Mouse (Mus musculus) forebrain, embryonic 15.5 days (tissue): ENCODE results near the gene Dnajc27. TPM values are rescaled to one million over a fixed set of nuclear protein-coding genes. Genes with fewer than 3 reads are reported as not detected.
A peak's percentile ranks its signal among the peaks of the same experiment; 100 is the strongest.

Experiments used
- ATAC-seq: fragments of 200-750 bp; cut with Nextera tagmentation; replicated peaks from 2 replicates; pipeline ENCODE4 v1.8.0; 2017; ENCODE audit warnings: mild to moderate bottlenecking, moderate TSS enrichment, moderate library complexity
- H3K27ac ChIP-seq: fragments of 300-500 bp; sonication (generic); replicated peaks from 2 replicates; pipeline ENCODE4 v1.5.1; 2015; ENCODE audit warnings: mild to moderate bottlenecking, inconsistent platforms
- H3K27me3 ChIP-seq: fragments of 300-500 bp; sonication (generic); 2 replicates; pipeline ENCODE4 v1.6.1; 2015; ENCODE audit warnings: inconsistent platforms
- H3K36me3 ChIP-seq: fragments of 300-500 bp; sonication (generic); 2 replicates; pipeline ENCODE4 v1.6.1; 2015; ENCODE audit warnings: mild to moderate bottlenecking, inconsistent platforms
- H3K4me1 ChIP-seq: fragments of 300-500 bp; sonication (generic); 2 replicates; pipeline ENCODE4 v1.6.1; 2015; ENCODE audit warnings: inconsistent platforms
- H3K4me2 ChIP-seq: fragments of 300-500 bp; sonication (generic); replicated peaks from 2 replicates; pipeline ENCODE4 v1.6.1; 2015; ENCODE audit warnings: mild to moderate bottlenecking, inconsistent platforms
- H3K4me3 ChIP-seq: fragments of 300-500 bp; sonication (generic); 2 replicates; pipeline ENCODE4 v1.5.1; 2015; ENCODE audit warnings: mild to moderate bottlenecking, inconsistent platforms
- H3K9ac ChIP-seq: fragments of 300-500 bp; sonication (generic); replicated peaks from 2 replicates; pipeline ENCODE4 v1.6.1; 2015; ENCODE audit warnings: mild to moderate bottlenecking, inconsistent platforms
- H3K9me3 ChIP-seq: fragments of 300-500 bp; sonication (generic); 2 replicates; pipeline ENCODE4 v1.6.1; 2016; ENCODE audit warnings: inconsistent platforms
- WGBS: fragments of 180-500 bp; shearing (Covaris S2); methylation state at CpG from one replicate; pipeline ENCODE4 v1.1.7; 2015; ENCODE audit warnings: mixed read lengths; 5-methylcytosine and 5-hydroxymethylcytosine counted together
- polyA plus RNA-seq: library from polyadenylated mRNA; unstranded; fragments of >200 nt; fragmentation: Nextera tagmentation; extraction: Ambion mirVana; gene quantifications from 2 replicates; pipeline ENCODE4 v1.2.1, GENCODE M21; 2015

Dnajc27 gene
- polyA plus RNA-seq, 1 experiment from 2014 or later: 13.1 TPM

- WGBS: 80% methylated on average over 9 of the region's 9 CpGs
- no peaks in the 10 kb centered on the region for H3K9me3 ChIP-seq
Observed at GRCm38 (mm10) chr12:4058321-4058720, 24.1 kb upstream of the Dnajc27 start.

DNA sequence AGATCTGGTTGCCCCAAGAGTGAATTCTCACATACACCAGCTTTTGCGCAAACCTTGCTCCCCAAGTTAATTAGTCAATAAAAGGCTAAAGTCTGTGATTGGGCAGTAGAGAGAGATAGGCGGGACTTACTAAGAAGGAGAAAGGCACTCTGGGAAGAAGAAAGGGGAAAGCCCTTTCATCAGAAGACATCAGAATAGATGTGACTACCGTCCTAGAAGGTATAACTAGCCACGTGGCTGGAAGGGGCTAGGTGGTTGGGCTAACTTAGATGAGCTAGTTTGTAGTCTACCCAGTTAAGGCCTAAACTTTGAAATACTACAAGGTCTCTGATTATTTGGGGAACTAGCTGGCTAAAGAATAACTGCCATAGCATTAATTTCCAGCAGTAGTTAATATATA lies 22.7 kb upstream of the Dnajc27 start:
- Histone ChIP-seq H3K9me3 (no peaks in the 10 kb centered on the region), H3K36me3 (no peaks in the 10 kb centered on the region), H3K9ac (no peak overlapping the region), H3K27me3 (no peaks in the 10 kb centered on the region), H3K27ac (no peak overlapping the region), H3K4me2 (no peak overlapping the region), H3K4me3 (no peak overlapping the region), H3K4me1 (no peaks in the 10 kb centered on the region)
- WGBS: 85% methylated on average over 4 of the region's 4 CpGs
- ATAC-seq: no peak

More at GRCm38 (mm10) chr12:4058321-4058720, 24.1 kb upstream of the Dnajc27 start:
- no peak overlapping the region for H3K27ac ChIP-seq
- H3K4me3 ChIP-seq: no peak overlapping the region
- no peak overlapping the region for H3K4me2 ChIP-seq
- H3K4me1 ChIP-seq: no peaks in the 10 kb centered on the region
- no peaks in the 10 kb centered on the region for H3K27me3 ChIP-seq
- no peak for ATAC-seq
- H3K9ac ChIP-seq: no peak overlapping the region
- no peaks in the 10 kb centered on the region for H3K36me3 ChIP-seq

- H3K4me3 ChIP-seq: no peak overlapping the region
- H3K4me2 ChIP-seq: no peak overlapping the region
- ATAC-seq: no peak
- no peaks in the 10 kb centered on the region for H3K27me3 ChIP-seq
- no peaks in the 10 kb centered on the region for H3K36me3 ChIP-seq
- H3K9me3 ChIP-seq: no peaks in the 10 kb centered on the region
- 93% methylated on average over 2 of the region's 2 CpGs for WGBS
- no peak overlapping the region for H3K27ac ChIP-seq
- H3K4me1 ChIP-seq: no peaks in the 10 kb centered on the region
- H3K9ac ChIP-seq: no peak overlapping the region
Observed at GRCm38 (mm10) chr12:4065498-4065897, 16.9 kb upstream of the Dnajc27 start.

DNA sequence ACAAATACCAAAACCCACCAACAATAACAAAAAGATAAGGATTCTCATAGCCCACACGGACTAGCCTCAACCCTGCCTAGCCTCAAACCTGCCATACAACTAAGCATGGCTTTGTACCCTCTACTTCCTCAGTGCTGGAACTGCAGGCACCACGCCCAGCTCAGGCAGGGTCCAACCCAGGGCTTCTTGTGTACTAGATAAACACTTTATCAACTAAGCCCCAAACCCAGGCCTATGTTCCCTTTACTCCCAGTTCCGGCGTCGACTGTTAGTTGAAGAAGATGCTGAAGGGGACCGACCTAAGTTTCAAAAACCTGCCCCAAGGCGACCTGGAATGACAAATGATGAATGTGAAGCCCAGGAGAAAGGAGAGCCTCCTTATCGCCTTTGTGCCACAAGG lies 16.4 kb upstream of the Dnajc27 start:
- ATAC-seq: no peak
- Histone ChIP-seq H3K27ac (no peak overlapping the region), H3K9ac (no peak overlapping the region), H3K27me3 (no peaks in the 10 kb centered on the region), H3K4me3 (no peak overlapping the region), H3K9me3 (no peaks in the 10 kb centered on the region), H3K4me1 (no peaks in the 10 kb centered on the region), H3K4me2 (no peak overlapping the region), H3K36me3 (no peaks in the 10 kb centered on the region)
- 81% methylated on average over 8 of the region's 8 CpGs for WGBS

DNA sequence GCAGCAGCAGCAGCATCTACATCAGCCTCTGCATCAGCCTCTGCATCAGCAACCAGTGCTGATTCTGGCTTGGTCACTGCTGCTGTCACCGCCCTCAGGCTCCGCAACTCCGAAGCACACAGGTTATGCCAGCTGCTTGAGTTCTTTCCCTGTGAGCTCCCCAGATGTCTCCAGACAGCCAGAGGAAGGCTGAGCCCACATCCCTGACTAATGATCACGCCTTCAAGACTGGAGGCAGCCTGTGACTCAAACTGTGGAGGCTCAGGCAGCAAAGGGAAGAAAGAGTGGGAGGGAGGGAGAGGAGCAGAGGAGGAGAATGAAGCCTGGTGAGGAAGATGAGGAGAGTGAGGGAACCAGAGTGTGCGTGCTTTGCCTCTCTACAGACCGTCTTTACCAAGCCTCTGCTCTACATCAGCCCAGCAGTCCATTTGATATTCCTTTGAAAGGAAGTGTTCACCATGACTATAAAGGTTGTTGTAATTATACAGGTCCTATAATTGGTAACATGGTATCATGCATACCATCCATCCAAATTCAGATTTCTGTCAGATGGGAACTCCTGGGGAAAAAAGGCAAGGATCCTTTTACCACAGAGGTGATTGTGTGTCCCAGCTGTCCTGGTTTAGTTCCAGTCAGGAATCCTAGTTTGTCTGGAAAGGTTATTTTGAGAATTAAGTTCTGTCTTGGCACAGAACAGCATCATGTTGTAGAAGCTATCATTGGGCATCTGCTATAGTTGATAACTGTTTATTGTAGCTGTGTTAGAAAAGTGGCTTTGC lies 15.5 kb upstream of the Dnajc27 start:
- WGBS: 78% methylated on average over 6 of the region's 6 CpGs
- H3K9ac ChIP-seq: no peak overlapping the region
- no peak for ATAC-seq

DNA sequence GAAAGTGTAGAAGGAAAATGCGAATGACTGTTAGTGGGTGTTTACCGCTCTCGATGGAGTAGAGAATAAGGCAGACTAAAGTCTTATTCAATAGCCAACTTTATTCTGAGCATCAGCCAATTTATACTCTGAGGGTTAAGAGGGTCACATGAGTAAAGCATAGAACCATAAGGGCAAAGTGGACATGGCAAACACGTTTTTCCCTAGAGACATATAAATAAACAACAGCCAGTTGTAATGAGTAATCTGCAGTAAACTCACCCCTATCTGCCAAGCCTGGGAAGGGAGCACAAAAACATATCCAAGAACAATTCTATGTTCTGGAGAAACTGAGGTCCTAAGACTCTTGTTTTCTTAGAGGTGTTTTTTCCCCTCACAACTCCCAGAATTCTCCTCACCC lies 13.8 kb upstream of the Dnajc27 start:
- 84% methylated on average over 4 of the region's 4 CpGs for WGBS
- Histone ChIP-seq H3K4me2 (no peak overlapping the region), H3K9me3 (no peaks in the 10 kb centered on the region), H3K4me1 (no peaks in the 10 kb centered on the region), H3K36me3 (no peaks in the 10 kb centered on the region), H3K9ac (no peak overlapping the region), H3K4me3 (no peak overlapping the region), H3K27me3 (no peaks in the 10 kb centered on the region), H3K27ac (no peak overlapping the region)
- ATAC-seq: no peak

More for the DNA sequence above, 15.5 kb upstream of the Dnajc27 start:
- no peaks in the 10 kb centered on the region for H3K27me3 ChIP-seq
- H3K36me3 ChIP-seq: no peaks in the 10 kb centered on the region
- no peaks in the 10 kb centered on the region for H3K4me1 ChIP-seq
- H3K4me2 ChIP-seq: no peak overlapping the region
- no peaks in the 10 kb centered on the region for H3K9me3 ChIP-seq
- no peak overlapping the region for H3K27ac ChIP-seq
- H3K4me3 ChIP-seq: no peak overlapping the region

DNA sequence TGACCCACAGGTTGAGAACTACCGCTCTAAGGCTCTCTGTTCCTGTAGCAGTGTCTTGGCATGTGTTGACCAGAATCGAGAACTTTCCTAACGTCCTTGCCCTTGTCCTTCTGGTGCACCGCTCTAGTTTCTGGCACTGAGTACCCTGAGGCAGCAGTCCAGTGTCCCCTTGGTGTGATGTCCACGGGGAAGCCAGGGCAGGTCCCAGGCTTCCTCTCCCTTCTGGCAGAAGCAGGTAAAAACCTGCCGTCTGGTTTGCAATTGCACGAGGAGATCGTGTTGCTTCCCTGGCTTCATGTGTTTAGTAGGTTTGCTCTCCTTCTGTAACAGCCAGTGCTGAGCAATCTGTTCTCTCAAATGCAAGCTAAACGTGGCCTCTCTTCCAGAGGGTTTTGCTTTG lies 10.7 kb upstream of the Dnajc27 start:
- Histone ChIP-seq H3K27me3 (no peaks in the 10 kb centered on the region), H3K4me2 (no peak overlapping the region), H3K9ac (no peak overlapping the region), H3K4me3 (no peak overlapping the region), H3K36me3 (no peaks in the 10 kb centered on the region), H3K27ac (no peak overlapping the region), H3K9me3 (no peaks in the 10 kb centered on the region), H3K4me1 (no peaks in the 10 kb centered on the region)
- ATAC-seq: no peak
- WGBS: 83% methylated on average over 9 of the region's 9 CpGs

GRCm38 (mm10) chr12:4075407-4075806 lies 7.0 kb upstream of the Dnajc27 start:
- Histone ChIP-seq H3K27me3 (no peaks in the 10 kb centered on the region), H3K4me3 (no peak overlapping the region), H3K4me1 (no peaks in the 10 kb centered on the region), H3K27ac (no peak overlapping the region), H3K4me2 (no peak overlapping the region), H3K9me3 (no peaks in the 10 kb centered on the region), H3K9ac (no peak overlapping the region), H3K36me3 (no peaks in the 10 kb centered on the region)
- ATAC-seq: no peak
- WGBS: 52% methylated on average over 8 of the region's 8 CpGs

DNA sequence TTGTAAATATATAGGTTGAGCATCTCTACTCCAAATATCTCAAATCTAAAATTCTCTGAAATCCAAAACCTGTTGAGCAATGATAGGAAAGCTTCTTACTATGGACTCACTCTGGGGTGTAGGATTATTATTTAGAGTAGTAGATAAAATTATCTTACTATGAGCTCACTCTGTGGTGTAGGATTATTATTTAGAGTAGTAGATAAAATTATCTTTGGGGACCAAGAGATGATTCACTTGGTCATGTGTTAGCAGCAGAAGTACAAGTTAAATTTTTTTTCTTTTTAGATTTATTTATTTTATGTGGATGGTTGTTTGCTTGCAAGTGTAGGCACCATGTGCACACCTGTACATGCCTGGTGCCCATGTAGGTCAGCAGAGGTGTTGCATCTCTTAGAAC lies 6.0 kb upstream of the Dnajc27 start:
- H3K36me3 ChIP-seq: no peaks in the 10 kb centered on the region
- no peak overlapping the region for H3K4me3 ChIP-seq
- no peaks in the 10 kb centered on the region for H3K9me3 ChIP-seq
- H3K9ac ChIP-seq: no peak overlapping the region
- ATAC-seq: no peak
- no peaks in the 10 kb centered on the region for H3K27me3 ChIP-seq
- no peaks in the 10 kb centered on the region for H3K4me1 ChIP-seq
- no peak overlapping the region for H3K4me2 ChIP-seq
- H3K27ac ChIP-seq: no peak overlapping the region

- no peaks in the 10 kb centered on the region for H3K36me3 ChIP-seq
- no peak for ATAC-seq
- H3K4me3 ChIP-seq: no peak overlapping the region
- no peak overlapping the region for H3K4me2 ChIP-seq
- H3K9me3 ChIP-seq: no peaks in the 10 kb centered on the region
- peaks cover 6% of the 10 kb centered on the region for H3K4me1 ChIP-seq
- H3K9ac ChIP-seq: no peak overlapping the region
- no peaks in the 10 kb centered on the region for H3K27me3 ChIP-seq
- H3K27ac ChIP-seq: no peak overlapping the region
- WGBS: 42% methylated on average over 1 of the region's 1 CpGs
Observed at GRCm38 (mm10) chr12:4078069-4078468, 4.3 kb upstream of the Dnajc27 start.

- no peak overlapping the region for H3K4me3 ChIP-seq
- WGBS: 0% methylated on average over 2 of the region's 2 CpGs
- no peak overlapping the region for H3K4me2 ChIP-seq
- H3K36me3 ChIP-seq: no peaks in the 10 kb centered on the region
- H3K27me3 ChIP-seq: no peaks in the 10 kb centered on the region
- H3K4me1 ChIP-seq: peaks cover 15% of the 10 kb centered on the region
- H3K9me3 ChIP-seq: no peaks in the 10 kb centered on the region
- H3K27ac ChIP-seq: no peak overlapping the region
- no peak overlapping the region for H3K9ac ChIP-seq
- no peak for ATAC-seq
Observed at GRCm38 (mm10) chr12:4080311-4080710, 2.1 kb upstream of the Dnajc27 start.

GRCm38 (mm10) chr12:4083441-4083840 lies 1.1 kb downstream of the Dnajc27 start:
- peaks cover 15% of the 10 kb centered on the region for H3K4me1 ChIP-seq
- ATAC-seq: no peak
- H3K27ac ChIP-seq: no peak overlapping the region
- H3K27me3 ChIP-seq: no peaks in the 10 kb centered on the region
- WGBS: 63% methylated on average over 8 of the region's 8 CpGs
- H3K4me3 ChIP-seq: peak overlapping the region; percentile 71; the same call in 1 of the 2 replicates
- no peak overlapping the region for H3K9ac ChIP-seq
- H3K36me3 ChIP-seq: peaks cover 9% of the 10 kb centered on the region; the same call in 1 of the 2 replicates
- peak overlapping the region; percentile 63 for H3K4me2 ChIP-seq
- H3K9me3 ChIP-seq: no peaks in the 10 kb centered on the region

DNA sequence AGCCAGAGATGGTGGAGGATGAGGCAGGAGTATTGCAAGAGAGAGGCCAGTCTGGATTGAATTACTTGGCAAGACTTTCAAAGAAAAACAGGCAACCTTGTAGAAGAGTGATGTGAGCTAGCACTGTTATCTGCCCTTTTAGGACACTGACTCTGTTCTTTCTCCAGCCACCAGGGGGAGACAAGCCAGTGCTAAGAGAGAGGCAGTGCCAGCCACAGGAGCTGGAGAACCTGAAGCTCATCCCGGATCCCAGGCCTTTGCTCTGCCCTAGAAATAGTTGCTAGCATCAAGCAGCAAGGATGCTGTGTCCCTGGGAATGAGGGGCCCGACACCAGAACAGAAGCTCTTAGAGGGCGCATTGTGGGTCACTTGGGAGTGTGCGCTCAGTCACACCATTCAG lies 25.0 kb downstream of the Dnajc27 start:
- no peaks in the 10 kb centered on the region for H3K9me3 ChIP-seq
- H3K36me3 ChIP-seq: peaks cover 12% of the 10 kb centered on the region; the same call in 1 of the 2 replicates
- H3K4me2 ChIP-seq: no peak overlapping the region
- no peak overlapping the region for H3K27ac ChIP-seq
- H3K9ac ChIP-seq: no peak overlapping the region
- WGBS: 78% methylated on average over 4 of the region's 4 CpGs
- H3K4me1 ChIP-seq: no peaks in the 10 kb centered on the region
- peak; percentile 73 for ATAC-seq
- H3K4me3 ChIP-seq: no peak overlapping the region
- no peaks in the 10 kb centered on the region for H3K27me3 ChIP-seq
